Mouse (Mus musculus) spleen, adult 2 months (tissue): ENCODE data around the gene Rassf5. TPM values are rescaled to one million over a fixed set of nuclear protein-coding genes. Genes with fewer than 3 reads are reported as not detected.

Experiments used
- DNase-seq, 2 experiments: peaks; one replicate each; pipeline versions ENCODE4 v3.0.0 to v3.0.0-alpha.2; 2012 to 2021; ENCODE audit warnings: low spot score in 2 of 2, low read depth in 1 of 2
- H3K27ac ChIP-seq: fragments of 200-500 bp; 2 replicates; pipeline ENCODE4 v1.5.1; 2012; ENCODE audit warnings: low read length, inconsistent platforms; ENCODE audit not compliant: insufficient read depth
- H3K27me3 ChIP-seq: fragments of 200-500 bp; 2 replicates; pipeline ENCODE4 v1.6.1; 2012; ENCODE audit warnings: mild to moderate bottlenecking, moderate library complexity, low read length, inconsistent platforms; ENCODE audit not compliant: control insufficient read depth, insufficient read depth
- H3K36me3 ChIP-seq: fragments of 200-500 bp; 2 replicates; pipeline ENCODE4 v1.6.1; 2012; ENCODE audit warnings: mild to moderate bottlenecking, low read length, inconsistent platforms; ENCODE audit not compliant: control insufficient read depth, insufficient read depth
- H3K4me1 ChIP-seq: fragments of 200-500 bp; 2 replicates; pipeline ENCODE4 v1.6.1; 2011; ENCODE audit warnings: inconsistent platforms; ENCODE audit not compliant: control insufficient read depth, insufficient read depth, insufficient read length
- H3K4me3 ChIP-seq: fragments of 200-500 bp; 2 replicates; pipeline ENCODE4 v1.5.1; 2011; ENCODE audit warnings: mild to moderate bottlenecking, inconsistent platforms; ENCODE audit not compliant: insufficient read depth, insufficient read length; ENCODE audit errors: extremely low read depth
- CTCF ChIP-seq: fragments of 200-500 bp; IDR thresholded peaks from 2 replicates; pipeline ENCODE4 v1.5.1; 2011; ENCODE audit warnings: mild to moderate bottlenecking, inconsistent platforms; ENCODE audit not compliant: insufficient read depth, insufficient read length, insufficient replicate concordance; ENCODE audit errors: extremely low read depth
- POLR2A ChIP-seq: fragments of 200-500 bp; IDR thresholded peaks from 2 replicates; pipeline ENCODE4 v1.6.1; 2011; ENCODE audit warnings: low read depth, low read length, inconsistent platforms
- WGBS: fragments of 180-500 bp; shearing (Covaris S2); methylation state at CpG from one replicate; pipeline ENCODE4 v1.1.7; 2018; 5-methylcytosine and 5-hydroxymethylcytosine counted together
- polyA plus RNA-seq: library from polyadenylated mRNA; depleted of rRNA; stranded (reverse); fragments of >200 nt; gene quantifications from 2 replicates; pipeline ENCODE4 v1.2.3, GENCODE M21; 2012; rRNA removed

Gene Rassf5
- polyA plus RNA-seq, result 37.3 and 40.4 TPM in 2 replicates

DNA sequence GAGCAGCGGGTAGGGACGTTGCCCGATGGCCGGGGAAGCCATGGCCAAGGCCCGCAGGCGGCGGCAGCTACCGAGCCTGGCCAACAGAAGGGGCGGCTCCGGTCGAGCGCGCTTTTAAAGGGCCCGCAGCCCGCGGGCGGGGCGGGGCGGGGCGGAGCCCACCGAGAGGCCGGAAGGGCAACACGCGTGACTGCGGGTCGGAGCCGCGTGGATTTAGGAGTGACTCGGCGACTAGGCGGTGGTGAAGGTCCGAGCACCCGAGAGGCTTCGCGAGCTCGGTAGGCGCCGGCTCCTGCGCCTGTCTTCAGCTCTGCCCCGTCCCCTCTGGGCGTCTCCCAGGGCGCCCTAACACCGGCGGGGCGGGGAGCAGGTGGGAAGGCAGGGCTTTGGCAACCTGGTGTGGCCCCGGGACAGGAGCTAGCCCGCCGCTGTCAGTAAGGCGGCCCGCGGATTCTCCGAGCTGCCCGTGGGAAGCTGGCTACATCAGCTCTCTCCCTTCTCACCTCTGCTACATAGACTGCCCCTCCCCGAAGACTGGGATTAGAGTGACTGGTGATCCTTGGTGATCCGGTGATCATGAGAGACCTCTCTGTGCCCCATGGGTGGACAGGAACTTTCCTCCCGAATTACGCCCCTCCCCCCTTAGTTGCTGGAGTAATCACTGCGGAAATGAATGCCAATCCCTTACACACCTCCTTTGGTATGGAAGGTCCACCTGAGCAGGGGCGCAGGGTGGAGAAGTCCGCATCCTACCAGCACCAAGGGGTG is at the start of gene Rassf5:
TSS of gene Rassf5 (minus strand) at position 170 of the 768 bp plus-strand sequence.
- Histone ChIP-seq H3K4me3 (peak within 1 kb of the TSS; percentile 76), H3K4me1 (peaks cover 12% of the 10 kb centered on the region), H3K27me3 (peaks cover 10% of the 10 kb centered on the region), H3K27ac (no peak within 1 kb of the TSS), H3K36me3 (no peaks in the 10 kb centered on the region)
- peak in 1 of 2 experiments; percentile 52 for DNase-seq
- no peak; the same call in 1 of the 2 replicates for TF ChIP-seq POLR2A
- TF ChIP-seq CTCF, result no peak
- 2% methylated on average over 60 of the region's 60 CpGs for WGBS

DNA sequence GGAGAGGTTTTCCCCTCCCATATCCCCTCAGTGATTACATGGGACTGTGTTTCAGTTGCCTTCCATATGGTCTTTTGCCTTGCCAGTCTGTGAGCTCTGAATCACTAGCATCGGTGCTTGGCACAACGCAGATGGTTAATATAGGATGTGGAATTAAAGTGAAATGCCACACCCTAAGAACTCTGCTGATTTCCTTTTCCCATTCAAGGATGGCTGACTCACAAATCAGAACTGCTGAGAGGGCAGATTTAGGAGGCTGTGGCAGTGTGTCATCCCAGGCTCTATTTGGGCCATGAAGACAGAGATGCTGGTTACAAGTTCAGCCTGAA is 48.8 kb upstream of the Rassf5 start:
- WGBS, result 94% methylated on average over 2 of the region's 2 CpGs
- H3K27ac ChIP-seq, result no peak overlapping the region
- peaks cover 10% of the 10 kb centered on the region for H3K36me3 ChIP-seq
- no peak overlapping the region for H3K4me3 ChIP-seq
- H3K27me3 ChIP-seq, result no peaks in the 10 kb centered on the region
- DNase-seq, result no peak
- TF ChIP-seq POLR2A, result no peak
- no peak for TF ChIP-seq CTCF
- no peaks in the 10 kb centered on the region for H3K4me1 ChIP-seq

DNA sequence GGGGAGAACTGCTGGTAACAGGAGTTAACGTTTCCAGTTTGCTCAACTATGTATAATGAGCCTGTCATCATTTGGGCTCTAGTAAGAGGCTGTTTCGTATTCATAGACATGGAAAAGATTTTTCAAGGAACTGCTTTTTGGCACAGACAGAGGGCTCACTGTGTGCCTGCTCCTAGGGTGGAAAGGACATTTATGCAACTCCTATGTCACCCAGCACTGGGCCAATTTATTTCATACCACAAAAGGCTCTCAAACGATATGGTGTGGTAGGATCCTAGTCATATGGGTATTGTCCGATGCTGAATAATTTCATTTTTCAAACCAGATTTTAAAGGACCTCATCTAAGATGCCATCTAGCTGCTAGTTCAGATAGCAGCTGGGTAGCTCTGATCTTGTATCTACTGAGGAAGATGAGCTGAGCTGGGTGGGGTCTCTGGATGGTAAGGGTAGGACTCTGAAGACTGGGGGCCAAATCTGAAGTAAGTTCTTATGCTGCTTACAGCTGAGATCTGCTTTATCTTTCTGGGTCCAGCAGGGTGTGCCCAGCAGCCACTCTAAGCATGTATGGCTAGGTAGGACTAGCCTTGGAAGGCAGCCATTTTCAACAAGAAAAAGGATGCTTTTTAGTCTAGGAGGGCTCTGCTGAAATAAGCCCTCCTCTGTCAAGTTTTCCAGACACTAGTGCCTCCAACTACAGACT is 48.3 kb upstream of the Rassf5 start:
- 83% methylated on average over 4 of the region's 4 CpGs for WGBS

DNA sequence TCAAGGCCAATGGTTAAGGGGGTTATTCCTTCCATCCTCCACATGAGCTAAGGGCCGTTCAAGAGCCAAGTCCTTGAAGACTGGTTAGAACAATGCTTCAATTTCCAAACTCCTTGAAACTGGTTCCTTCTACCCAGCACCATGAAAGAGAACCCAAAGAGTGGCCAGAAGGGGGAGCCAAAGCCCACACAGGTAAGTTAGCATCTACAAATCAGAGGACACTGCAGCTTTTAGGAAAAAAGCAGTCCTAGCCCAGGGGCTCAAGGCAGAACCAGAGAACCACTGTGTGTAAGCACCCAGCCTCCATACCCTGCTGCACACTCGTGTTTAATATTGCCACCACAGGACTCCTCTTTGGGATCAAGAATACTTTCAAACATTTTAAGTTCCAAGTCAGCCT is 45.6 kb upstream of the Rassf5 start:
- Histone ChIP-seq H3K27me3 (no peaks in the 10 kb centered on the region), H3K36me3 (peaks cover 4% of the 10 kb centered on the region; the same call in 1 of the 2 replicates), H3K27ac (no peak overlapping the region), H3K4me1 (no peaks in the 10 kb centered on the region), H3K4me3 (no peak overlapping the region)
- TF ChIP-seq POLR2A, result no peak
- peak; percentile 67; the same call in 1 of the 2 replicates for TF ChIP-seq CTCF
- DNase-seq, result peak; percentile 46 to 67
- 46% methylated on average over 2 of the region's 2 CpGs for WGBS

More for the DNA sequence above, 48.3 kb upstream of the Rassf5 start:
- TF ChIP-seq CTCF (no peak), POLR2A (no peak)
- Histone ChIP-seq H3K4me1 (no peaks in the 10 kb centered on the region), H3K27ac (no peak overlapping the region), H3K4me3 (no peak overlapping the region), H3K27me3 (no peaks in the 10 kb centered on the region), H3K36me3 (peaks cover 10% of the 10 kb centered on the region)
- DNase-seq, result no peak

DNA sequence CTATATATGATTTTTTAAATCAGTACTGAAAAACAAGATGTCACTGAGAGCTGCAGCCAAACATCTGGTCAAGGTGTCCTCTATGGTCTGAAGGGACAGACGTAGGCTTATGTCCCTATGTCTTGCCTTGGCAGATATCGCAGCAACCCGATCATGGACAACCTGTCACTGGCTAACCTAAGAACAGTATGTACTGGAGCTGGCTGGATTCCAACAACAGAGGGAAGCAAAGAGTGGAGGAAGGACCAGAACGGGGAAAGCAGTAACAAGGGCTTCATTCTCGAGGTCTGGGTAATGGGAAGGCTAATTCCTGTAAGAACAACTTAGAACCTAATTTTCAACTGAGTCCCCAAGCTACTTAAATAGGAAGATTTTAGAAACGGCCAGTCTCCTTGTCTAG is 43.9 kb upstream of the Rassf5 start:
- WGBS, result 91% methylated on average over 6 of the region's 6 CpGs

DNA sequence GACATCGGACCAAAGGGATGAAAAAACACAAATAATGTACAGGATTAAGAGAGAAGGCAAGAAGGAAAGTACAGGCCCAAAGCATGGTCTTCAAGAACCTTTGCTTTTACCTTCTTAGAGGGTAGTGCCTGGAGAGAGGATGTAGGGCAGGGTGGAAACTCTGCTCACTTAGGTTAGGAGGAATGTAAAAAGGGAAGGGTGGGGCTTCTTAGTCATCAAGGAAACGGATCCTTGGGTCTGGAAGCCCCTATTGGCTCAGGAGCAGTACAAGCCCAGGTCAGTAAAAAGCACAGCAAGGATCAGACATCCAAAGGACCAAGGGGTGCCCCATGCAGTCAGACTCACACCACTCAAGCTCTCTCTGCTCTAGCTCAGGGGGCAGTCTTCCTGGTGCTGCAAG is 42.2 kb upstream of the Rassf5 start:
- Histone ChIP-seq H3K4me3 (no peak overlapping the region), H3K4me1 (no peaks in the 10 kb centered on the region), H3K36me3 (0 out of 2 replicates have a peak, but pooled peaks cover 1% of the 10 kb centered on the region), H3K27ac (no peak overlapping the region), H3K27me3 (no peaks in the 10 kb centered on the region)
- DNase-seq, result no peak
- TF ChIP-seq CTCF (no peak), POLR2A (no peak)
- 76% methylated on average over 2 of the region's 2 CpGs for WGBS

More for the DNA sequence above, 43.9 kb upstream of the Rassf5 start:
- TF ChIP-seq CTCF (no peak), POLR2A (no peak)
- H3K36me3 ChIP-seq, result peaks cover 3% of the 10 kb centered on the region; the same call in 1 of the 2 replicates
- H3K27ac ChIP-seq, result no peak overlapping the region
- no peak for DNase-seq
- no peaks in the 10 kb centered on the region for H3K27me3 ChIP-seq
- no peak overlapping the region for H3K4me3 ChIP-seq
- H3K4me1 ChIP-seq, result no peaks in the 10 kb centered on the region
